Mouse (Mus musculus) spleen, adult 12 weeks (tissue): Measurements from ENCODE around the gene Mtx1.

Source experiments
- DNase-seq: peaks from one replicate; pipeline ENCODE4 v3.0.0; 2022; ENCODE audit warnings: low spot score

Mtx1 gene

DNA sequence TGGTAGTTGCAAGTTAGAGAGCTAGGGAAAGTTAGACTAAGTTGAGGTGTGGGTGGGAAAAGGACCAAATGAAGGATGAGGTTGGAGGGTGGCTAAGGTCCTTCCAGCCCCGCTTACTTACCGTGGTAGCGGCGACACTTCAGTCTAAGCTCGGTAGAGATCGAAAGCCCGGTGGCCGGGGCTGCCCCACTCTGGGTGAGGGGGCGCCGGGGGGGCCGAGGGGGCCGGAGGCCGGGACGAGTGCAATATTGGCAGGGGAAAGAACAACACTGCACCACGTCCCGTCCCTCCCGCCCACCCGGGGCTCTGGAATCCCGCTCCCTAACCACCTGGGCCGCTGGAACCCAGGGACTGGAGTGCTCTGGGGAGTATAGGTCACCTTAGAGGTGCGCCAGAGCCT is at the start of gene Mtx1:
Gene Mtx1 (minus strand): TSS at position 189 of the 400 bp plus-strand sequence.
- no peak for DNase-seq

GRCm38 (mm10) chr3:89276061-89276460 is 49.2 kb upstream of the Mtx1 start:
- DNase-seq = no peak

GRCm38 (mm10) chr3:89271760-89272159 is 44.9 kb upstream of the Mtx1 start:
- no peak for DNase-seq

DNA sequence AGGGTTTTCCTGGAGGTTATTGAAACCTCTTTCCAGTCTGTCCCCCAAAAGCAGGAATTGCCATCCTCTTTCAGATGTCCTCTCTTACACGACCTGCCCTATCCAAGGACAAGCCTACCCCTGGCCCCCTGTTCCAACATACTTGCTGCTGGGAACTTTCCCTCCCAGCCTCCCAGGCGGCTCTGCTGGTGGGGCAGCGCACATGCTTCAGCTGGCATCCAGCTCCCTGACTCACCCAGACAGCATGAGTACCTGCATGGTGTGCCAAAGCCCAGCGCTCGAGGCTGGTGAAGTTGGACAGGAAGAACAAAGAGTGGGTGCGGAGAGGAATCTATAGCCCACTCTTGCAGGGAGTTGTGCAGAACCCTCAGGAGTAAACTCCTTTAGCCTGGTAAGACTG is 44.0 kb upstream of the Mtx1 start:
- no peak for DNase-seq

- peak; percentile 51 for DNase-seq
Observed at GRCm38 (mm10) chr3:89270051-89270755, 43.3 kb upstream of the Mtx1 start, which contains the start of gene Slc50a1. TSS of gene Slc50a1 (minus strand) at chr3:89270570.

DNA sequence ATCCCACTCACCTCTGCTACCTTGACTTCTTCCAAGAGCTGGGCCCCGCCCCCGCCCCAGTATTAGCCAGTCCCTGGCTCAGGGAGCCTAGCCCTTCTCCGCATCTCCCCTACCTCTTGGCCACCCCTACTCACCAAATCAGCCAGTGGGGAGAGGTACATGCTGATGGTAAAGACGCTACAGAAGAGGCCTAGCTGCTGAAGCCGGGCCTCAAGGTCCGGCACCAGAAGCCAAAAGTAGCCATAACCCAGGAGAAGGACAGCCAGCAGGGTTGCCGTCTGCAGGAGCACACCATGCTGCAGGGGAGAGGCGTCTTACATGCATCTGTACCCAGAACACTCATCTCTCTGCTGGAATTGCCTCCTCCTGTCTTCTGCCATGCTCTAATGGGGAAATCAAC is 42.0 kb upstream of the Mtx1 start:
- no peak for DNase-seq

DNA sequence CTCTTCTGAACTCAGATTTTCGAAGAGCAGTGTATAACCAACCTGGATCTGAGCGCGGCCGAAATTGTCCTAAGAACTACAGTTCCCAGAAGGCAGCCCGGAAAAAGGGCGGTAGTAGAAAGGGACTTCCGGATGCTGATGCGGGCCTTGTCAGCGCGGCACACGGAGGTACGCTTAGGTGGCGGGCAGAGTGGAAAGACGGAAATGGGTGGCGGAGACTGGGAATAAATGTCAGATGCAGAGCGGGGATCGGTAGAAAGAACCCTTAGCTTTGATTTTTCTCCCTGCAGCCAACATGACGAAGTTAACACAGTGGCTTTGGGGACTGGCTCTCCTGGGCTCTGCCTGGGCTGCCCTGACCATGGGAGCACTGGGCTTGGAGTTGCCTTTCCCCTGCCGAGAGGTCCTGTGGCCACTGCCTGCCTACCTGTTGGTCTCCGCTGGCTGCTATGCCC is 39.6 kb upstream of the Mtx1 start:
- peak; percentile 46 for DNase-seq

DNA sequence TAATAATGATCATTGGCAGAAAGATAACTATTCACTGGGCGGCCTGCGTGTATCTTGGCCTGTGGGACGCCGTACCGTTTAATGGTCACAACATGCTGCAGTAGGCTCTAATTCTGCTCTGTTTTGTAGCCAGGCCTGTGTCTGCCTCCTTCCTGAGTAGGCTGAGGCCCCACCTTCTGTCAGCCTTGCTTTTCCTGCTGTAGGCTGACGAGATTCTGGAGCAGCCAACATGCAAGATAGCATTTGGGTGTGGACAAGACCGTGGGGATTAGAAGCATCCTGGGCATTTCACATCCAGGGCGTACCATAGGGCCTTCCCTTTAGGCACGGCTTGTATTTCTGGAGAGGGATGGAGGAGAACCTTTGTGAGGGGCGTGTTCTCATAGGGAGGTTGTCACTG is 35.5 kb upstream of the Mtx1 start:
- DNase-seq = no peak

DNA sequence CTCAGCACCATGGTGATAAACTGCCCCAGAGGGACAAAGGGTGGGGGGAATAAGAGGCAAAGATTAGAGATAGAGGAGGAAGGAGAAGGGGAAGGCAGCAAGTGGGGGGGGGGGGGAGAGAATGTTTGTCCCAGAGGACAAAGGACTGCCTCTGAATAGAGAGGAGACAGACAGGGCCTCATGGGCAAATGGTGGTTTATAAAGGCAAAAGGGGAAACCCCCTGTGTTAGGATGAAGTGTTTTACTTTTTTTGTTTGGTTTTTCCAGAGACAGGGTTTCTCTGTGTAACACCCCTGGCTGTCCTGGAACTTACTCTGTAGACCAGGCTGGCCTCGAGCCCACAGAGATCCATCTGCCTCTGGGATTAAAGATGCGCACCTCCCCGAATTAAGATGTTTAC is 33.3 kb upstream of the Mtx1 start:
- no peak for DNase-seq

DNA sequence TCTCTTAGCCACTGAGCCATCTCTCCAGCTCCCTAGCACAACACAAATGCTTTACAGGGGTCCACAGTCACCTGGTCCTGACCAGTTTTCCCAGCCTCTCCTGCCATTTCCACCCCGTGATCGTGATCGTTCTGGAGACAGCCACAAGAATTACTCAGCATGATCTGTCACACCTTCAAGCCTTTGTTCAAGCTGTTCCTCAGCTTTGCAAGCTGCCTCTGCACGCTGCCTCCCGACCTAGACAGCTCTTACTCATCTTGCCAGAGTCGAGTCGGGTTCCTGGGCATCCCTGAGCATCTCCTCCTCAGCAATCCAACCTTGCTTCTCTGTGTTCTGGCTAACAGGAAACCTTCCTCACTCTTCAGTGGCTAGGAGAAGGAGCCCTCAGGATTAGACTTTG is 32.2 kb upstream of the Mtx1 start, which contains the start of gene Dpm3:
Gene Dpm3 (plus strand): TSS at position 283 of the 400 bp plus-strand sequence.
- no peak for DNase-seq

- no peak for DNase-seq
Observed at GRCm38 (mm10) chr3:89256177-89256576, 29.3 kb upstream of the Mtx1 start.

- no peak for DNase-seq
Observed at GRCm38 (mm10) chr3:89254994-89255393, 28.1 kb upstream of the Mtx1 start.

- peak; percentile 41 for DNase-seq
Observed at GRCm38 (mm10) chr3:89251365-89251895, 24.5 kb upstream of the Mtx1 start.

GRCm38 (mm10) chr3:89250435-89251040 is 23.6 kb upstream of the Mtx1 start:
- no peak for DNase-seq

DNA sequence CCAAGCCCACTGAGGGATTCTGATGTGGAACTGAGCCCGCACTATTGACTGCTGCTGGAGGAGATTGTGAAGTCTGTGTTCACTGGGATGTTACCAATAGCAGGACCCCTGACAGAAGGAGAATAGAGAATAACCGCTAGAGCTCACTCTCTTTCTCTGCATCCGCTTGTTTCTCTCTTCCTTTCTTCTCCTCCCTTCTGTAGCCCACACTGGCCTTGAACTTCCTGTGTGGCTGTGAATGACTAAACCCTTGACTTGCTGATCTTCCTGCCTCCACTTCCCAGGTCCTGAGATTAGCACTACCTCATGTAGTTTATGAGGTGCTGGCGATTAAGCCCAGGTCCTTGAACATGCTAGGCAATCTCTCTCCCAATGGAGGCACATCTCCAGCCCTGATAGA is 20.6 kb upstream of the Mtx1 start:
- no peak for DNase-seq

- peak; percentile 73 for DNase-seq
Observed at GRCm38 (mm10) chr3:89246261-89247100, 19.6 kb upstream of the Mtx1 start, which contains the start of gene Trim46. TSS of gene Trim46 (minus strand) at chr3:89246309.

- no peak for DNase-seq
Observed at GRCm38 (mm10) chr3:89245688-89246171, 18.8 kb upstream of the Mtx1 start, which contains the start of gene Krtcap2. TSS of gene Krtcap2 (plus strand) at chr3:89245966.

DNA sequence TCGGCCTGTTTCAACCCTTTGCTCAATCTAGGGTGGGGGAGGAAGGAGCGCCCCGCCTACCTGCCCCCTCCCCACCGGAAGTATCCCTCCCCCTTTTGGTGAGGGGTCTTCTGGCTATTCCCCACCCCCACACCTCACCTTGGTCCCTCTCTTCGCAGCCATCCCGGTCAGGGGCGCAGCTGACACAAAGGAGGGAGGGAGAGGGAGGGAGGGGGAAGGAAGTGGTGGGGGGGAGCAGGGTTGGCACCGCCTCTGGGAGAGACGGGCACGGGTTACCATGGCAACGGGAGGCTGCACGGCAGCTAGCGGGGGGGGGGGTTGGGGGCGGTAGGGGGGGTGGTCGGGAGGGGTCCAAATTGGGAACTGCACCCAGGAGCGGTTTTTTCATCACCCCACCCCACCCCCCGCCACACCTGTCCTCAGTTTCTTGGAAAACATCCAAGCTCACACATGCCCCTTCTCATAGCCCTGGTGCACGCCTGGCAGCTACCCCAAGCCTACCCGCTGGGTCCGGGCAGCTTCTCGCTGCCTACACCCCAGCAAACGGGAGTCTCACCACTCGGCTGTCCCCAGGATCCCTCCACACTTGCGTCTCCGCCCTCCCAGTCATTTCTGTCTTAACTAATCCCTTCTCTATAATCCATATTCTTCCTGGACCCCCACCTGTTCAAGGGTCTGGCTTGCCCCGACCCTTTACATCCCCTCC is 18.2 kb upstream of the Mtx1 start:
- DNase-seq = no peak

DNA sequence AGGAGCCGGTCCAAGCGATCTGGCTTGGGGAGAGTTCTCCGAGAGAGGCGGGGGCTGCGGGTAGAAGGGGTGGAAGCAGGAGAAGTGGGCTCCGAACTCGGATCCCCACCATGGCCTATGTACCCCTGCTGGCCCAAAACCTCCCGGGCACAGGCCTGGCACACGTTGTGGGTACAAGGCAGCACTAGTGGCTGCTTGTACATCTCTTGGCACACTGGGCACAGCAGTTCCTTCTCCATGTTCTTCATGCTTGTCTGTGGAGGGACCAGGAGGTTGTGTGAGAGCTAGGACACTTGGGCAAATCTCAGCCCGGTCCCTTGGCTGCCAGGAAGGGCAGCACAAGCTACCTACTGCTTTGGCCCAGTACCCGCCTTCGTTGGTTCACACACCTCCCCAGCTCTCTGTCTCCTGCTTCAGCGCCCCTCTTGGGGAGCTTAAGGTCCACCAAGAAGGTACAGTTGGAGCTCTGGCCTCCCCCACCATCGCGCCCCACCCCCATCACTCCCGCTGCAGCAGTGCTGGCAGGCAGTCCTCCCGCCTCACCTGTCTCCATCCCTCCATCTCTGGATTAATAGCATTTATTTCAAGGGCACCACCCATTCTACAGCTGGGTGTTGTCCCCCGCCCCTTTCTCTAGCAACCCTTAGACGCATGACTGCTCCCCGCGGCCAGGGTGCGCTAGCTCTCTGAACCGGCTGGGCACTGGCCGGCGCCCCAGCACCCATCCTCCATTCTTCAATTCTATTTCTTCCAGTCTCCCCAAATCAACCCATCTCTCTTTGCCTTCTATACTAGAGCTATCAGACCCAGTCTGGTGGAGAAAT is 17.5 kb upstream of the Mtx1 start:
- no peak for DNase-seq

GRCm38 (mm10) chr3:89243609-89244008 is 16.7 kb upstream of the Mtx1 start:
- peak; percentile 51 for DNase-seq
